Mouse (Mus musculus) erythroid progenitor cell, adult 5-6 weeks (primary cell): Measurements from ENCODE around the gene Zbtb5. TPM values are rescaled to one million over a fixed set of nuclear protein-coding genes. Genes with fewer than 3 reads are reported as not detected.
"Not testable (repeated sequence)": the region's sequence is repeated elsewhere in the genome, so short reads cannot be mapped to it uniquely, and the experiment has no call there.

Source experiments
- ATAC-seq: replicated peaks from 2 replicates; pipeline ENCODE4 v1.8.0; 2016; ENCODE audit warnings: moderate number of reproducible peaks, mild to moderate bottlenecking, moderate TSS enrichment, inconsistent platforms; ENCODE audit not compliant: poor library complexity, low FRiP score, severe bottlenecking
- total RNA-seq, 2 experiments: library from RNA; stranded (forward) in 1 of 2; stranded (reverse) in 1 of 2; fragments of 150-400 nt in 1 of 2; fragments of 186-747, 209-891 nt in 1 of 2; gene quantifications; 2 replicates each; pipeline versions ENCODE4 v1.2.3 to v1.2.4; 2015 to 2017; ENCODE audit warnings: low replicate concordance in 2 of 2

Gene Zbtb5
- total RNA-seq, 2 experiments from 2014 or later, result 9.3 to 15.5 TPM

DNA sequence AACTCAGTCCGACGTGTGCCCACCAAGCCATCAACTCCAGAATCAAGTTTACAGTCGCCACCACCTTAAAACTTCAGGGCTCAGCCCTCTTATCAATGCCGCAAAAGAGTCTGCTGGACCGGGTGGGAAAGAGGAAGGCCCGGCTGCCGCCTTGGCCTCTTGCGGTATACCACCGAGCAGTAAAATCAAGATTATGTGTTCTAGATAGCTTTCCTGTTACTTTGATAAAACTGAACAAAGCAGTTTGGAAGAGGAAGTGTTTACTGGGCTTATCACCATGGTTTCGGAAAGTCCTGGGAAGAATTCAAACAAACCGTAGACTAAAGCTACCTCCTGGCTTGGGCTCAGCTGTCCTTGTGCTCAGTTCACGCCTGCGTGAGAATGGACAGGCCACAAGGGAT, 819 bp upstream of the Zbtb5 start:
- ATAC-seq, result peak; percentile 10

DNA sequence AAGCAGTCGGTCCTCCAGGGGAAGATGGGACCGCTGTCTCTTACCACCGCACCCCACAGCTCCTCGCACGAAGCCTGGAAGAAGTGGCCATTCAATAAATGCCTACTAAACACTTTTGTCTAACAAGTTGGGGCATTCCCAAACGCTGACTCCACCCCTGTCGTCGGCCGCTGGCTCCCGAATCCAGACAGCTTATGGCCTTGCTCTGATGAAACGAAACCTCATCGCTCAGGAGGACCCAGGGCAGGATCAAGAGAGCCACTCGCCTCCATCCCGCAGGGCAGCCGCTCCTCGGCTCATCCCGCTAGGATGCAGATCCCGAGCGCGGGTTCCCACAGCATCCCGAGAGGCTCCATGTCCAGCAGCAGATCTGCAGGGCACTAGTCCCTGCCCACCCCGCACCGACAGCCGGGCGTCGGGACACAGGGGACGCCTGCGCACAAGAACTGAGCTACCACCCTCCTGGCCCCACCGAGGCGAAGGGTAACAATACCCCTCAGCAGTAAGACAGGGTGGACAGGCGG, 569 bp downstream of the Zbtb5 start:
- peak; percentile 33 for ATAC-seq

DNA sequence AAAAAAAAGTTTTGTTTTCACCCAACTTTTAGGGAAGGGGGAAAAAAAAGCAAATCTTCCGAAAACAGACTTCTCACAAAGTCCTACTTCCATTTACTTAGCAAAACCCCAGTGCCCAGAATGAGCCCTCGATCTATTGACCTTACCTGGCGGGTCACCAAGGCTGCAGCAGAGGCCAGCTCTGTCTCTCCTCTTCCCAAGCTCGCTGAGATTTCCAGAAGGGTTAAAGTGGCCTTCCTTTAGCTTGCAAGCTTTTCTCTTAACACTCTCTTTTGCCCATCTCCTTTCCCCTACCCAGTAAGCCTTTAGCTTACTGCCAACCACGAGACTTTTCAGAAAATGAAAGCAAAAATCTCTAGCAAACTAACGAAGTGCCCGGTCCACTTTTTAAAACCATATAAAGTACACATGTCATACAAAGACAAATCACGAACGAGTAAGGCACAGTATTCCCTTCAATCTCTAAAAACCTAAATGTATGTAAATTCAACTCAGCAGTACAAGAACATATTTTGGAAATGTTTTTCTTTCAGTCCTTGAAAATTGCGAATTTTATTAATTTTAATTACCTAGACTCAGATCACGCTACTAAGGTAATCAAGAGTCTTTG, 1.3 kb downstream of the Zbtb5 start:
- ATAC-seq, result no peak

DNA sequence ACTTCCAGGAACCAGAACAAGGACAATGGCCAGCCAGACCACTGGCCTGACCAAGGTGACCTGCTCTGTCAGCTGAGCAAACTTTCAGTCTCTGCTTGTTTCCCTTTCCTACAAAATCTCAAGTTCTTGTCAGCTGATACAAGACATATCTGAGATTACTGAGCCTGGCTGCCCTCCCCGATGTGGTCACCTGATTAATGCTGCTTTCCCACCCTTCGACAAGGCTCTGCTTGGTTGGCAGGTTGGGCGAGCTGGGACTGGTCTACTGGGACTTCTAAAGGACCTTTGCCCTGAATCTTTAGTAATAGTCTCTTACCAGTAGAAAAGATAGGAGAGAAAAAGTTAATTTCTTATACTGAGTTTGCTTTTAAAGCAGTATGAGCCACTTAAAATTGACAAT, 6.8 kb downstream of the Zbtb5 start:
- no peak for ATAC-seq

DNA sequence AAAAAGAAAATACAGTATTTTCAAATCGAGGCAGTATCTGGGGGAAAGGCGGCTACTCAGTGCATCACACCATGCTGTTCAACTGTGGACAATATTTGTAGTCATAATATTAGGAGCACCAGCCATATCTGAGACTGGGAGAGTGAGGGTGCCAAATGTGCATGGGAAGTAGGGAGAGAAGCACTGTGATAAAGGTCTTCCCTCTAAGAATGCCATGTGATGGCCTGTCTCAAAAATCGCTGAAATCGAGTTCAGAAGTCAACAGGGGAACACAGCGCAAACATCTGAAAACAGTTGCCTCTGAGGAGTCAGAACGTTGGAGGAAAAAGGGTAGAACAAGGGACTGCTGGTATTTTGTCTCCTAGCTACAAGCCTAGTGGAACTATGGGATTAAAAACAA, 12.2 kb downstream of the Zbtb5 start:
- ATAC-seq, result no peak

DNA sequence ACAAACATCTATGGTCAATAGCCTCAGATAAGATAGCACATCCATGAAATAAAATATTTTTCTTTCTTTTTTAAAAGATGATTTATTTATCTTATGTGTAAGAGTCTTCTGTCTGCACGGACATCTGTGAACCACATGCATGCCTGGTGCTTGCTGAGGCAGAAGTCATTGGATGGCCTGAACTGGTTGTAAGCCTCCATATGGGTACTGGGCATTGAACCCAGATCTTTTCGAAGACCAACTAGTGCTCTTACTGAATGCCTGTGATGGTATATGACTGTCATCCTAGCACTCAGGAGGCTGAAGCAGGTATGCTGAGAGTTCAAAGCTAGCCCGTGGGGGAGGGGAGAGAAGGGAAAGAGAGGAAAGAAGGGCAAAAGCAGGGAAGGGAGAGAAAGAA, 14.1 kb downstream of the Zbtb5 start:
- no peak for ATAC-seq

DNA sequence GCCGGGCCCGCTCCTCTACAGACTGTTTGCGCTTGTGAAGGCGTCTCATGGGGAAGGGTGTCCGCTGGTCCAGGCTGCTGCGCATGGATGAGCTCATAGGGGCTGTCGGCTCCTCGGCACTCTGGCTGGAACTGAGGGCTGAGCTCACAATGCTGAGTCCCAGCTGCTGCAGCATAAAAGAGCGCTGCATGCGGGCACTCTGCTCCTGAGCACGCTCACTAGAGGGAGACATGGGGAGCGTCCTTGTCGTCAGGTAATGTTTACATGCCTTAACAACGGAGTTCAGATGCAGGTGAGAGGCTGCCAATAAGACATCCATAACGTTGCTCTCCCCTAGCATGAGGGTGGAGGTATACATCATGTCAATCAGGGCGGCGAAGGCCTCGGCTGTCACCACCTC, 17.4 kb downstream of the Zbtb5 start:
- no peak for ATAC-seq

DNA sequence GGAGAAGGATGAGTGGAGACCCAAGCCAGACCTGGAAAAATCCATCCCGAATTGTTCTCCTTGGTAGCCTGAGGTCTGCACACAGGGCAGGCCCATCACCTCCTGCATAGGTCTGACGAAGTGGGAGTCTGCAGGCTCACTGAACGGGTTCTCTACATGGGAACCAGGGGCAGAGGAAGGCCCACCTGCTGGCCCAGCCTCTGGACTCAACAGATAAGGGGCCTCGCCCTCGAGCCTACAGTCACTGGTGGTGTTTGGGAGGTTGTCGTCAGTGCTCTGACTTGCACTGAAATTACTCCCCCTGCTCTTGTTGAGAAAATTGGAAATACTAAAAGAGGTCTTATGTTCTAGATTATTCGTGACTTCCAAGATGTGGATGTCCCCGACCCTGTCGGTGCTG, 18.4 kb downstream of the Zbtb5 start:
- ATAC-seq, result peak; percentile 97

DNA sequence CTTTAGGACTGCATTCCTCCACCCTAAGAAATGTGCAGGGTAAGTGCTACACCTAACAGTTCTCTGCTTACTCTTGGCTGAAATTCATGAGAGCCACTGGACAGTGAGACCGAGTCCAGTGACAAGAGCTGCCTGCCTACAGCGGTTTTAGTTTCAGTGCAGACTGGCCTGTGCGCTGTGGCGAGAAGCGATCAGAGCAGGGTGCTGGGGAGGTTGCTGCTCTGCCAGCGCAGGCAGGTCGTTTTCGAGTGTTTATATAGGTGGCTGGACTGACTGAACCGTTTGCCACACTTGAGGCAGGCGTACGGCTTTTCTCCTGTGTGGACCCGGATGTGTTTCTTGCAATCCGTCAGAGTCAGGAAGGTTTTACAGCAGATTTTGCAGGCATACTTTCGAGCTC, 19.0 kb downstream of the Zbtb5 start:
- not testable (repeated sequence) for ATAC-seq

DNA sequence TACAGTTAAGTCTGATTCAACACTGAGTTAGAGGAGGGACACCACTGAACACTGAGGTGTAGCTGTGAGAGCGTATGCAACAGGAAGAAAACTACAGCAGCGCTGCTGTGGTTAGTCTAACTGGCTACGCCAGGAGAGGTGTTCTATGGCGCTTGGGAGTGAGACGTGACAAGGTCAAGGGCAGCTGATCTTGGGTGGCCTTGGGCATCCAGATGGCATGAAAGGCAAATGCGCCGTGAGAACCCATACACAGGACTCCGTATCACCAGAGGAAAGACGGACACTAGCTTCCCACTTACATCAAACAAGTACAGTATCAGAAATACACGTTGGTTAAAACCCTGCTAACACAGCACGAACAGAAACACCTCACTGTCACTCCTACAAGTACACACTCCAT, 19.9 kb downstream of the Zbtb5 start:
- ATAC-seq, result not testable (repeated sequence)

DNA sequence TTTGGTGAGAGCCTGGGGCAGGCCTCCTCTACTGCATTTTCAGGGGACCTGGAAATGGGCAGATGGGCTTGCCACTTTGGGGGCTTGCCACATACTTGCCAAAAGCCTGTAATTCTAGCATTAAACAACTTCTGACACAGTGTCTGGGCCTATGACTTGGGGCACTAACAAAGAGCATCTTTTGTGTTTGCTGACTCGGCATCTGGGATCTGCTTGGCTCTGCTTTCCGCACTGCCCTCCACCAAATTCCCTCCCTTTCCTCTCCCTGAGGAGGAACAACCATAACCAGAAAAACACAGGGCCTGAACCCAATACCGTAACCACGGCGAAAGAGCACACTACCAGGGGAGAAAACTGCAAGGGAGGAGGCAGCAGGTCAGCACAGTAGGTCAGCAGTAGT, 21.7 kb downstream of the Zbtb5 start:
- ATAC-seq, result no peak

DNA sequence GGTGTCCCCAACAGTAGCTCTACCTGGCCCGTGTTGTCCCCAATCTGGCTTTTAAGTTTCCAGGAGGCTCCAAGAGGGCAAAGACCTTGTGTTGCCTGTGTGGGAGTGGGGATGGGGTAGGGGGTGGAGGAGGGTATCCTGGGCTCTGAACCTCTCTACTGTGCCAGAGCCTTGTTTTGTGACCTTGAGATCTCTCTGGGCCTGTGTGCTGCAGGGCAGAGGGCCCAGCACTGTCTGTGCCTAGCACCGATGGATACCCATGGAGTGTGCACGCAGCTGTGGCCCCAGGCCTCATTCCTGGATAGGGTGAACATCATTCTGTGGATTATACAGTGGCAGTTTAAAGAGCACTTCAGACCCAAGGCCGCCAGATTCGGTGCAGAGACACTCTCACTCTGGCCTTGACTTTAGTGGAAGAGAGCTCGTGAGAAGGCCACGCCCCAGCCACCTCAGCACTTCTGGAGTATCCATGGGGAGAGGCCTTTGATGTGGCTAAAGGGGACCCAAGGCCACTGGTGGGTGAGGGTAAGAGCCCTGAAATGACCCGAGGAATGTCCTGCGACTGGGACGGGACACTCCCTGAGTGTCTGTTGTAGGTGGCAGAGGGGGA, 29.0 kb downstream of the Zbtb5 start:
- no peak for ATAC-seq

DNA sequence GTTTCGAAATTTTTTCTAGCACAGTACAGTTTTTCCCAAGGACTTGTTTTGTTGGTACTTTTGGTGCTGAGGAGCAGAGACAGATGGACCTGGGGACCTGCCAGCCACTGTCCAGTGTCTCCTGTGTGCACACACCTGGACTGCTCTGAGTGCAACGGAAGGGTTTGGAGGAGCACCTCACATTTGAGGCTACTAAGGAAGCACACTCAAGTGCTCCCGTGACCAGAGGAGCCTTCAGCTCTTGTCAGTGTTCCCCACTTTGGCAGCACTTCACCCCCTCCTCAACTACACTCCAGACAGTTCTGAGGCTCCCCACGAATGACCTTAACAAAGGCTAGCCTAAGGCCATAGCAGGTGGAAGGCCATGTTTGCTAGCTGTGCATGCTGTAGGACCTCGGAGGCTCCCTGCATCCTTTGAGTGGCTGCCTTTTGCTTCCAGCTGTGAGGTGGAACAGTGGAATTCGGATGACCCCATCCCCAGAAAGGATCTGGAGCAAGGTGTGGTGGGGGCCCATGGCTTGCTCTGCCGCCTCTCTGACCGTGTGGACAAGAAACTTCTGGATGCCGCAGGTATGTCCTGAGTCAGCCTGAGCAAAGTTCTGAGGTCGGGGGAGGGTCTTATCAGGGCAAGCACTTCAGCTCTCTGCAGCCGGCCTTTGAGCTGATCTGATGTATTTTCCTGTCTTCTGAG, 29.6 kb downstream of the Zbtb5 start:
- no peak for ATAC-seq

DNA sequence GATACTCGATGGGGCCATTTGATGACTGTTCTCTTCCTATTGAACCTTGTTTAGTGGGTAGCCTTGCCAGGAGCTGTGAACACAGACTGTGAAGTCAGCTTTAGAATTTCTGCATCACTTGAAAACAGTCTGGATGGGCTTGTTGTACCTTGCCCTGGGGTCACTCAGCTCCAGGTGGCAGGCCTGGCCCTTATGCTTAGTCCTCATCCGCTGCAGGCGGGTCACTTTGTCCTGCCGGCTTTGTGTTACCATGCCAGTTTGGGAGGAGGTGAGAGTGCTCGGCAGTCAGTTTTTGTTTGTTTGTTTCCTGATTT, 30.3 kb downstream of the Zbtb5 start:
- ATAC-seq, result no peak

DNA sequence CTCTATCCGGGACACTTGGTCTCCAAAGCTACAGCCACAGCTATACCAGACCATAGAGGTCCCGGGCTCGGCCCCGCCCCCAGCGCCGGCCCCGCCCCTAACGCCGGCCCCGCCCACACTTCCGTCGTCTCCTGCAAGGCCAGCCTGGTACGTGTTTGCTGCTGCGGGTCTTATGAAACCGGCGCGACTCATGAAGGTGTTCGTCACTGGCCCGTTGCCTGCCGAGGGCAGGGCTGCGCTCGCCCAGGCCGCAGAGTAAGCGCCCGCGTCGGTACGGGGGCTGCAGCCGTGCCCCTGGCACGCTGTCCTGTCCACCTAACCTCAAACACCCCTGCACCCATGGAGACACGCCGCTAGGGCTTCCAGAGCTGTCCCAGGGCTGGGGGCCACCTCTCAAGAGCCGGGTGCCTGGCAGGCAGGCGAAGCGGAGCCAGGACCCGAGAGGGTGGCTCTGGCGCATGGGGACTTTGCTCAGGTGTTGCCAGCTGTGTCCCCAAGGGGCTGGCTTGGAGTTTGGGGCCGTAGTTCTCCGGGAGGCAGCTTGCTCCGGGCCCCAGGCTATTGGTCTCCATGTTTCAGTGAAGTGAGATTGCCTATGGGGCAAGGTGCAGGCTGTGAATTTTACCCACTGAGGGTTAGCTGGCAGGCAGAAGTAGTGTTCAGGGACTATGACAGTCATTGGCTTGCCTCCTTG, 30.8 kb downstream of the Zbtb5 start, which contains the start of gene Grhpr:
Grhpr (plus strand) TSS at position 116 of the 694 bp plus-strand sequence.
- peak; percentile 80 for ATAC-seq

DNA sequence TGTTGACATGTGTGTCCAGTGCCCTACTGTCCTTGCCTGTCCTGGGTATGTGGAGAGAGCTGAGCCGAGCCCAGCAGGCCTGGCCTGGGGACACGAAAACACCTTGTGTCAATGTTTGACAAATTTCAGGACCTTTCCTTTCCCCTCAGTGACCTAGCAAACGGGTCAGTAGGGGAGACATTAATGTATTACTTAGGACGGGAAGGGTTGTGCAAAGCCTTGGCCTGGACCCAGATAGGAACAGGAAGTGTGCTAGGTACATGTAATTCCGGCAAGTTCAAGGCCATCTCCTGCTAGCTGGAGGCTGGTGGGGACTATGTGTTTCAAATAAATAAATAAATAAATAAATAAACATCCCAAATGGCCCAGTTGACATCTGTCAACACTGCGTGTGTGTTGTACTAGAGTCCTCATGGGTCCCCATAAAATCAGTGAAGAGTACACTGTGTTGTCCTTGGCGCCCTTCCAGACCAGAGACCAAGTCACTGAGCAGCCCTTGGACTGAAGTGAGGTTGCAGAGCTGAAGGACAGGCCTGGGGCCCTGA, 32.3 kb downstream of the Zbtb5 start:
- no peak for ATAC-seq

DNA sequence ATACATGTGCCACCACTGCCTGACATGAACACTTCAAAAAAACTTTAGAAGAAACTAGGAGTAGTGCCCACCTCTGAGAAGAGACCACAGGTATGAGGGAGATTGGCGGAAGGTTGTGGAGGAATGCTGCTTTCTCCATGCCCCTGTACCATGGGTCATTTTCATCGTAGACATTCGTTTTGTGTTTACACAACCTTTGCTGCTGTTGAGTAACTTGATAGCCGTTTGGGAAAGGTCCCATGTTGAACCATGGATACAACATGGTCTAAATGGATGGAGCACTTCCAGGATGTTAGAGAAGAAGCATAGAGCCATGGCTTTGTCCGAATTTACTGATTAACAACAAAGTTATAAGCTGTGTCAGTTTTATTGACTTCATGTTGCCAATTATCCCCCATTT, 34.0 kb downstream of the Zbtb5 start:
- ATAC-seq, result no peak

DNA sequence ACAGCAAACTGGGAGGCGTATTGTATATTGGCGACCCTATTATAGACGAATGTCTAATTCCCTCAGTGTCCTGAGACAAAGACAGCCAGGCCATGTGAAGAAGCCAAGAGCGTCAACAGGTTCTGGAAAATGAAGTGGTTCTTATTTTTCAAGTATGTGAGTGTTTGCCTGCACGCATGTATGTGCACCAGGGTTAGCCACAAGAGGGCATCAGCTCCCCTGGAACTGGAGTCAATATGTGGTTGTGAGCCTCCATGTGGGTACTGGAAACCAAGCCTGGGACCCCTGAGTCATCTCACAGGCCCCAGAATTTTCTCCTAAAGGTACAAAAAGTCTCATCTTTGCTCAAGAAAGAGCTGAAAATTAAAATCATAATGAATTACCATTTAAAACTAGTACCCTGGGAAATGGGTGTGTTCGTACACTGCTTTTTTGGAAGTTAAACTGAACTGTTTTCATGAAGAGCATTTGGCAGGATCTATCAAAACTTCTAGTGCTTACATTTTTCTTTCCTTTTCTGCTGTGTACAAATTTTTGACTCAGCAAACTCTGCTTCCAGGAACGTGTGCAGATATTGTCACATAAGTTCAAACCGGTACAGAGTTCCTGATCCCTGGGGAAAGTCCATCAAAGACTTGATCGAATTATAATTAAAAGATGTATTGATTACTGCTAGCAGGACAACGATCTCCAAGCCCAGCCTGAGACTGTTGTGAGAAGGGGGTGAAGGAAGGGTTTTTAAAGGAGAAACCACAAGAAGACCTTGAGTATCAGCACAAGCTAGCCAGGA, 35.1 kb downstream of the Zbtb5 start:
- ATAC-seq, result no peak

DNA sequence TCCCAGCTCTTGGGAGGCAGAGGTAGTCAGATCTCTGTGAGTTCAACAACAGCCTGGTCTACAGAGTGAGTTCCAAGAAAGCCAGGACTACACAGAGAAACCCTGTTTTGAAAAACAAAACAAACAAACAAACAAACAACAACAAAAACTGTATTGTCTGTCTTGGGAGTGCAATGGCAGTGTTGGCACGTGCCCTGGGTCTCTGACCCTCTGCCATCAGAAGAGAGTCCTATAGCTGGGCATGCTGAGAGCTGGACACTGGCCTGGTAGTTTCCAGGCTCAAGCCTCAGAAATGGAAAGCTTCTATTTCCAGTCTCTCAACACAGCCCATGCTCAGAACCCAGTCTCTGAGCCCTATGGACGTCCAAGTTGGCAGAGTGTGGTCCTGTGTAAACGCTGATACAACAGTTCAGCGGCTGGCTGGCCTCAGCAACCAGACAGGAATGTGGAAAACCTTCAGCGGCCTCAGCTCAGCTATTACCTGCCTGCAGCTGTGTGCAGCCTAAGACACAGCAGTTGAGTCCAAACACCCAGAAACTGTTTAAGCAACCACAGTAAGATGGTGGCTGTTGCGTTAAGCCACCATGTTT, 36.1 kb downstream of the Zbtb5 start:
- no peak for ATAC-seq
